Mouse (Mus musculus) monocyte, adult 2 months (primary cell): ENCODE data around the gene H2-D1.
"Not testable (repeated sequence)": the region's sequence is repeated elsewhere in the genome, so short reads cannot be mapped to it uniquely, and the experiment has no call there.

Source experiments
- DNase-seq, 2 experiments: peaks; one replicate each; pipeline ENCODE4 v3.0.0; 2022; ENCODE audit warnings: low spot score in 2 of 2, low read depth in 1 of 2

Gene H2-D1

DNA sequence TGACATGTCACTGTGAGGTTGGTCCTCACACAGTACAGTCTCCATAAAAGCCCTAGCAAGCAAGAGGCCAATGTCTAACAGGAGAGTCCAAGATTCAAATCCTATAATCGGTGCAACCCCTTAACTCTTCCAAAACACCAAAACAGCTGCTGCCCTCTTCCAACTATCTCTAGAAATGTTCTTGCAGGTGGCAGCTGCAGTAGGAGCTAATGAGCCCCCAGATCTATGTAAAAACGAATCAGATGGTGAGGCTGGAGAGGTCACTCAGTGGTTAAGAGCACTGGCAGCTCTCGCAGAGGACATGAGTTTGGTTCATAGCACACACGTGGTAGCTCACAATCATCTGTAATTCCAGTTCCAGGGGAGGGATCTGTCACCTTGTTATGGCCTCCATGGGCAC is 6.8 kb upstream of the H2-D1 start:
- DNase-seq: no peak

GRCm38 (mm10) chr17:35257378-35257777 is 5.2 kb upstream of the H2-D1 start:
- DNase-seq: no peak

GRCm38 (mm10) chr17:35257824-35258491 is 4.6 kb upstream of the H2-D1 start:
- peak; percentile 91 to 96 for DNase-seq

DNA sequence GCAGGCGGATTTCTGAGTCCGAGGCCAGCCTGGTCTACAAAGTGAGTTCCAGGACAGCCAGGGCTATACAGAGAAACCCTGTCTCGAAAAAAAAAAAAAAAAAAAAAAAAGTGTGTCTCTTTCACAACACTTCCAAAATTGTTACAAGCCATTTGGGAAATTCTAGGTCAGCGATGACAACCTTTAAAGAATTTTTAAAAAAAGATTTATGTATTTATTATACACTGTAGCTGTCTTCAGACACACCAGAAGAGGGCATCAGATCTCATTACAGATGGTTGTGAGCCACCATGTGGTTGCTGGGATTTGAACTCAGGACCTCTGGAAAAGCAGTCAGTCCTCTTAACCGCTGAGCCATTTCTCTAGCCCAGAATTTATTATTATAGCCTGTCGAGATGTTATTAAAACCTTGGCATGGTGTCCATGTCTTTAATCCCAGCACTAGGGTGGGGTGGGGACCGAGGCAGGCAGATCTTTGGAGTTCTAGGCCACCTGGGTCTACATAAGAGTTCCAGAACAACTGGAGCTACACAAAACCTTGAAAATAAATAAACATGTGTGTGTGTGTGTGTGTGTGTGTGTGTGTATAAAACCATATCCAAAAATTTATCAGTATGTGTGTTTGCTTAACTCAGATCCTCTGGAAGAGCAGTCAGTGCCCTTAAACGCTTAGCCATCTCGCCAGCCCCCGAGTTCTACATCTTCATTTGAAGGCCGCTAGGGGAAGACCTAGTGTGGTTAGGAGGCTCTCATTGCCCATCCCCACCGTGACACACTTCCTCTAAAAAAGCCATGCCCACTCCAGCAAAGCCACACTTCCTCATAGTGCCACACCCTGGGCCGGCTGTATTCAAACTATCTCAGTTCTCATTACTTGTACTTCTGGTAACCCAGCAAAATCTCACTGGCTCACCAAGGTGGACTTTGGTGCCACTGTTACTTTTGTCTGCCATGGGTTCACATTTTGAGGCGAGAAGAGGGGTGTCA is 3.7 kb upstream of the H2-D1 start:
- peak; percentile 91 to 97 for DNase-seq

DNA sequence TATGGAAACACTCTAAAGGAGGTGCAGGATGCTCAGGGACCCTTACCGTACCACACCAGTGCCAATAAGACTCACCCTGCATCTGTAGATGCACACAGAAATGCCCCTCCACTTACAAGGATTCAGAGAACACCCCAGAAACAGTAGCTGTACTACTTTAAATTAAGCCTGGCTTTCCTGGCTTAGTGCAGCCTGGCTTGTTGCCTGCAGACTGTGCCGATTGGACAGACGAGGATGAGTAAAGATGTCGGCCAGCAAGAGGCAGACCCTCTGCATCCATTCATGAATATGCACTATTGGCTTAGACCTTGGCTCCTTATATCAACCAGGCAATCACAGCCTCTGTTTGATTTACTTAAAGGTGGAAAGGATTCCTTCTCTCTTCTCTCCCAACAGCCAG is 2.9 kb upstream of the H2-D1 start:
- no peak for DNase-seq

GRCm38 (mm10) chr17:35261651-35262050 is 879 bp upstream of the H2-D1 start:
- DNase-seq: no peak

DNA sequence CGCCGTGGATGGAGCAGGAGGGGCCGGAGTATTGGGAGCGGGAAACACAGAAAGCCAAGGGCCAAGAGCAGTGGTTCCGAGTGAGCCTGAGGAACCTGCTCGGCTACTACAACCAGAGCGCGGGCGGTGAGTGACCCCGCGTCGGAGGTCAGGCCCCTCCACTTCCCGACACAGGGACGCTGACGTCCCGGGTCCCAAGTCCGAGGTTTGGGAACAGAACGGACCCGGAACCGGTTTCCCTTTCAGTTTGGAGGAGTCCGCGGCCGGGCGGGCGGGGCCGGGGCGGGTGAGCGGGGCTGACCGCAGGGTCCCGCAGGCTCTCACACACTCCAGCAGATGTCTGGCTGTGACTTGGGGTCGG is 973 bp downstream of the H2-D1 start:
- DNase-seq: no peak

DNA sequence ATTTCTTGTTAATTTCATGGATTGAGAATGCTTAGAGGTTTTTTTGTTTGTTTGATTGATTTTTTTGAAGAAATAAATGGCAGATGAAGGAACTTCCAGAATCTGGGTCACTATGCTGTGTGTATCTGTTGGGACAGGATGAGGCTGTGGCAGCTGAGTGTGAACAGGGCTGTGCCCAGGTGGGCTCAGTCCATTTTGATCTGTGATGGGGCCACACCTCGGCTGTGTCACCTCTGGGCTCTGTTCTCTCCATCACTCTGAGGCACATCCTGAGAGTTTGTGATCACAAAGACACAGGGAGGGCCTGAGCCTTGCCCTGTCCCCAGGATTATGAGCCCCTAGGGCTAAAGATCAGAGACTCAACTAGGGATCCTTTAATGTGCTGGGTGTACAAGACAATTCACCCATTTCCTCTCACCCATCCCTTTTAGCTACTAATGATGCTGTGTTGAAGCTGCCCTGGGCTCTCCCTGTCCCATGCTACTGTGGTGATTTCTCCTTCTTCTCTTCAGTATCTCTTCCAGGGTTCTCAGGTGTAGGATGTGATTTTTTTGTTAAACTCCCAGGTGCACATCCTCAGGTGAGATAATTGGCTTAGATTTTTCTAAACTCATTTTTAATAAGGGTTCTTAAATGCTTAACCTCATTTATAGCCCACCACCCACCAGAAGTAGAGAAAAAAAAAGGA is 5.0 kb downstream of the H2-D1 start:
- DNase-seq: no peak

DNA sequence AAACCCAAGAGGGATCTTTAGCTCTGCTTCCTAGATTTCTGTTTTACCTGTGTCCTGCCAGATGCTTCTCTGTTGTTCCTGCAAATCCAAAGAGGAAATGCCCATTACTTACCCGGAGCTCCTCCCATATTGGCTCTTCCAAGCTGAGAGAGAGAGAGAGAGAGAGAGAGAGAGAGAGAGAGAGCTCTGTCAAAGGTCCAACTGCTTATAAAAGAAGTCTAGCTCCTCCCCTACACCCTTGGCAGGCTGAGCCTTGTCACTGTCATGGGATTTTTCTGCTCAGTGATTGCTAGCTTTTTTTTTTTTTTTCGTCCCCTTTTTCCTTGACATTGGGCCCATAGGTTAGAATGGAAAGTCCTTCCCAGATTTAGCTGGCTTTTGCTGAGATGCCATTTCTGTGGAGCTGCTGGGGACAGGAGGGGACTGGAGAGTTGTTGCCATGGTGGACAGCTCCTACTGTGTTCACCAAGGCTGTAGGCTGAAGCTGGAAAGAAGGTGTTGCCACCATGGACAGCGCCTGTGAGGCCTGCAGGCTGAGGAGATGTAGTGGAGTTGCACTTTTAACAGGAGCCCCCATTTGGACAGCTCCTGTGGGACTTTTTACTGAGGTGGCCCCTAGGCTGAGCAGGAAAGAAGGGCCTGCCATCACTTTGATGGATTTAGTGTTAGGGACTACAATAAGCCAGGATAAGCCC is 7.3 kb downstream of the H2-D1 start:
- DNase-seq: no peak

DNA sequence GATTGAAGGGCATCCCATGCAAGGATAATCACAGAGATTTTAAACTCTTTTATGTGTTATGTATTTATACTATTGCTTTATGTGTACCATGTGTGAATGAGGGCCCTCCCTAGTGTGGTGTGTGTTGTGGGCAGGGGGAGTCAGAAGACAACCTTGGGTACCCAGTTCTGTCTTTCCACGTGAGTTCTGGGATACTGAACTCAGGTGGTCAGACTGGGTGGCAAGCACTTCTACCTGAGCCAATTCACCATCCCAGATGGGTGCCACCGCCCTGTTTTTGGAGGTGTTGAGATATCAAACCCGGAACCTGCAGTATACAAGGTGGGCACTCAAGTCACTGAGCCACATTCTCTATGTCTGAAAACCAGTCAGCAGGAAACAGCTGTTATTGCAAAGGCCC is 9.7 kb downstream of the H2-D1 start:
- DNase-seq: no peak

DNA sequence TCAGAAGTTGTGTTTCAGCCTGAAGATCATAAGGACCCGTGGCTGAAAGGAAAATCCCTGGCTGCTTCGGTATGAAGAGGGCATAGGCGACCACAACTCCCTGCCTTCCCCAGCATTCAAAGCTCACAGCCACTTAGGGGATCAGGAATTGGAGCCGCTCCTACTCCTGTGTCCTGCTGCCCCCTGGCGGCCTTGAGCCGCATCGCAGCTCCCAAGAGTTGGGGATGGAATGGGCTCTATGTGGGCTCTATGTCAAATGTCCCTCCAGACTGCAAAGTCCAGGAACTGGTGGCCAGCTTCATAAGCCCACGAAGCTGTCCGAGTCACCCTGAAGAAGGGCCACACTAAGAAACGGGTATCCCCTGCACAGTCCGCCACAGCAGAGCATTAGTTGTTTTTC is 12.2 kb downstream of the H2-D1 start:
- DNase-seq: peak; percentile 67 to 81

GRCm38 (mm10) chr17:35276304-35276864 is 13.9 kb downstream of the H2-D1 start:
- DNase-seq: no peak

DNA sequence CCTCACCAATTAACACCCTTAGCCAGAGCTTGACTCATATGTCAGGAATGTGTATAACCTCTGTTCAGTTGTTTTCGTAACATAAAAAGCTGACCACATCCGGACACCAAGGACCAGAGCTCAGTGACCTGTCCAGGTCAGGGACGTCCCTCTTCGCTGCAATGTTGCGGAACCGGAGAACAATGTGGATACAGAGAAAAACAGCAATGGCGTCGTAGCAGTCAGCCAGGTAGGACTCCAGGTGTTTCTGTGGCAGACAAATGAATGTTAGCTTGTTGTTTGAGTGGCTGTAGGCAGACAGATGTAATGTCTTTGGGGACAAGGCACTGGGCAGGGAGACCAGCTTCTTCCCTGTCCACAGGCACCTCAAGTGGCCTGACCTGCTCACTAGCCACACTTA is 15.5 kb downstream of the H2-D1 start:
- no peak for DNase-seq

- DNase-seq: no peak
Measured at GRCm38 (mm10) chr17:35278957-35279688, 16.6 kb downstream of the H2-D1 start.

DNA sequence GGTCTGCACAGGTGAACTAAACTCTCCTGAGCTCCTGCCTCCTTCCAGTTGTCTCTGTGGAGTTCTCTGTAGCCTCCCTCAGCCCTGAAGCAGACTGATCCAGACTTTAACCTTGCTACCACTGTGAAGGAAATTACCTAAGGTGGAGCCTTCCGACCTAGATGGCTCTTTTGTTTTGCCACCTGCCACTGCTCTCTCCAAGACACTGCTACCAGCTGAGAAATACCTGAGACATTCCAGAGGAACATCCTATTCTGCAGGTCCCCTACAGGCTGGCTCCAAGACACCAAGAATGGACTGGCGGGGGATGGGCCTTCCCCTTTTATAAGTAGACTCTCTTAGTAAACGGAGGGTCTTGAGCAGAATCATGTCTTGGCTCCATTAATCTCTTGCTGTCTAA is 17.7 kb downstream of the H2-D1 start:
- DNase-seq: no peak

DNA sequence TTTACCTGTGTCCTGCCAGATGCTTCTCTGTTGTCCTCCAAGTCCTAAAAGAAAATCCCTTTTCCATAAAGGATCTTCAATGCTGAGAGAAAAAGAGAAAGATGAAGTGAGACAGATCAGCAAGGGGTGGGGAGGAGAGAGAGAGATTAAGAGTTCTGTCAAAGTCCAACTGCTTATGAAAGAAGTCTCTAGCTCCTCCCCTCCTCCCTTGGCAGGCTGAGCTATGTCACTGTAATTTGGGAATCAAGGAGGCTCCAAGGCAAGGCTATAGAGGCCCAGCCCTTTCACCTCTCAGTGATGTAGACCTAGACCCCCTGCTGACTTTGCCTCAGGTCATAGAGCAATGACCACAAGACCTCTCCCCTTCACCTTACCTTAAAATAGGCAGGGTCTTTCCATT is 22.9 kb downstream of the H2-D1 start:
- DNase-seq: no peak

GRCm38 (mm10) chr17:35295796-35296195 is 33.3 kb downstream of the H2-D1 start:
- DNase-seq: peak; percentile 23 to 65

DNA sequence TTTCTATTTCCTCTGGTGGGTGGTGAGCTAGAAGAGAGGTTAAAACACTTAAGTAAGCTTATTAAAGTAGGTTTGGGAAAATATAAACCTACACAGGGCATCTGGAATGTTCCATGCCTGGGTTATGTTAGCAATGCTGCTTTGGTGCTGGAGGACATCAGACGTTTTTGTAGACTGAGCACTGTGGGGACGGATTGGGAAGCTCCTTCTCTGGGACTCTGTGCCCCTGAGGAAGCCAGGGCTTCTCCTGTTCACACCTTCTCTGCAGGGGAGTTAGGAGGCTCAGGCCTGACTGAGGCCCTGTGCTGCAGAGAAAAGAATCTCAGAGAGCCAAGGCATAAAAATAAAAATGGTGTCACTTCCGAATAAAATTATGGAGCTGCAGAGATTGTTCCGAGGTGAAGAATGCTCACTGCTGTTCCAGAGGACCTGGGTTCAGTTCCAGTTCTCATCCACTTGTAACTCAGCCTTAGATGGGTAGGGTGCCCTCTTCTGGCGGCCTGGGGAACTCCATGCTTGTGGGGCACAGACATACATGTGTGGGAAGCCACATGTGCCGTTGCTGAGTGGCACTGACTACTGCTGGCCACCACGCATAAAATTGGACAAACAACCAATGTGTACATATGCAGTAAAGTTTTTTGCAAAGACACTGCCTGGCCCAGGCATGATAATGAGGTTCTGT is 37.9 kb downstream of the H2-D1 start:
- not testable (repeated sequence) for DNase-seq

- peak; percentile 66 to 89 for DNase-seq
Measured at GRCm38 (mm10) chr17:35301645-35302258, 39.2 kb downstream of the H2-D1 start.
